Mouse (Mus musculus): ENCODE measurements around the gene Eral1.

The Eral1 gene

GRCm38 (mm10) chr11:78079961-78080921 lies at the start of gene Eral1:
Eral1 (minus strand) TSS chr11:78080383.
- peak; percentile 84 for DNase-seq (ENCODE audit: low read depth, low spot score)

GRCm38 (mm10) chr11:78129458-78129857 lies 49.3 kb upstream of the Eral1 start:
- DNase-seq (ENCODE audit: low read depth, low spot score): no peak

GRCm38 (mm10) chr11:78126739-78127138 lies 46.6 kb upstream of the Eral1 start:
- peak; percentile 30 for DNase-seq (ENCODE audit: low read depth, low spot score)

- peak; percentile 42 for DNase-seq (ENCODE audit: low read depth, low spot score)
Observed at GRCm38 (mm10) chr11:78125691-78126090, 45.5 kb upstream of the Eral1 start.

- no peak for DNase-seq (ENCODE audit: low read depth, low spot score)
Observed at GRCm38 (mm10) chr11:78123782-78124181, 43.6 kb upstream of the Eral1 start.

GRCm38 (mm10) chr11:78122815-78123214 lies 42.6 kb upstream of the Eral1 start:
- no peak for DNase-seq (ENCODE audit: low read depth, low spot score)

- no peak for DNase-seq (ENCODE audit: low read depth, low spot score)
Observed at GRCm38 (mm10) chr11:78121176-78121575, 41.0 kb upstream of the Eral1 start.

GRCm38 (mm10) chr11:78119898-78120297 lies 39.7 kb upstream of the Eral1 start:
- no peak for DNase-seq (ENCODE audit: low read depth, low spot score)

- no peak for DNase-seq (ENCODE audit: low read depth, low spot score)
Observed at GRCm38 (mm10) chr11:78118467-78118866, 38.3 kb upstream of the Eral1 start.

GRCm38 (mm10) chr11:78116146-78116410 lies 35.9 kb upstream of the Eral1 start:
- no peak for DNase-seq (ENCODE audit: low read depth, low spot score)

- DNase-seq (ENCODE audit: low read depth, low spot score): peak; percentile 89
Observed at GRCm38 (mm10) chr11:78115367-78116145, 35.4 kb upstream of the Eral1 start.

GRCm38 (mm10) chr11:78114676-78115366 lies 34.6 kb upstream of the Eral1 start:
- DNase-seq (ENCODE audit: low read depth, low spot score): peak; percentile 48

- no peak for DNase-seq (ENCODE audit: low read depth, low spot score)
Observed at GRCm38 (mm10) chr11:78113616-78114015, 33.4 kb upstream of the Eral1 start.

- no peak for DNase-seq (ENCODE audit: low read depth, low spot score)
Observed at GRCm38 (mm10) chr11:78104501-78104900, 24.3 kb upstream of the Eral1 start.

- DNase-seq (ENCODE audit: low read depth, low spot score): no peak
Observed at GRCm38 (mm10) chr11:78102958-78103747, 23.0 kb upstream of the Eral1 start.

- DNase-seq (ENCODE audit: low read depth, low spot score): no peak
Observed at GRCm38 (mm10) chr11:78102142-78102541, 22.0 kb upstream of the Eral1 start.

- DNase-seq (ENCODE audit: low read depth, low spot score): no peak
Observed at GRCm38 (mm10) chr11:78100746-78101145, 20.6 kb upstream of the Eral1 start.

- no peak for DNase-seq (ENCODE audit: low read depth, low spot score)
Observed at GRCm38 (mm10) chr11:78097077-78097476, 16.9 kb upstream of the Eral1 start.

GRCm38 (mm10) chr11:78095144-78095516 lies 14.9 kb upstream of the Eral1 start:
- DNase-seq (ENCODE audit: low read depth, low spot score): no peak

GRCm38 (mm10) chr11:78094504-78095143 lies 14.4 kb upstream of the Eral1 start, which contains the start of gene Fam222b:
Fam222b (plus strand) TSS chr11:78094660.
- DNase-seq (ENCODE audit: low read depth, low spot score): peak; percentile 93

GRCm38 (mm10) chr11:78094137-78094503 lies 13.9 kb upstream of the Eral1 start:
- no peak for DNase-seq (ENCODE audit: low read depth, low spot score)
